In genomic region chr8:84208381-84209380, GRCm38 (mm10) we compare ENCODE assay signal across 8 mouse cellular contexts. TPM values are rescaled to one million over a fixed set of nuclear protein-coding genes. Genes with fewer than 3 reads are reported as not detected.
DNase-seq lines count a peak whose midpoint lies in the region; ATAC-seq and TF ChIP-seq lines count a peak whose summit lies in the region.

No protein-coding gene starts in this region.

- H3K27ac ChIP-seq in heart, embryonic 11.5 days (ENCODE audit: low read depth, low read length), result peak overlapping the region; percentile 71
- peak overlapping the region; percentile 94 for H3K27ac ChIP-seq in bone marrow, adult 2 months (ENCODE audit: control insufficient read depth, insufficient read depth, low read depth, low read length, poor library complexity)
- H3K27ac ChIP-seq in hindbrain, embryonic 16.5 days (ENCODE audit: low read depth, low read length), result peak overlapping the region; percentile 10
- H3K27ac ChIP-seq in midbrain, embryonic 12.5 days (replicated peaks), result 0 out of 2 replicates have a peak overlapping the region, but pooled peaks have one; percentile 16

- no peaks in the 10 kb centered on the region for H3K9me3 ChIP-seq in heart, embryonic 11.5 days (replicated peaks; ENCODE audit: control insufficient read depth, low read length)
- no peaks in the 10 kb centered on the region for H3K9me3 ChIP-seq in hindbrain, embryonic 16.5 days (ENCODE audit: control insufficient read depth, low read length)
- no peaks in the 10 kb centered on the region for H3K9me3 ChIP-seq in midbrain, embryonic 12.5 days

- no peak for ATAC-seq in heart, embryonic 11.5 days (replicated peaks; ENCODE audit: insufficient number of reproducible peaks, low FRiP score, low TSS enrichment)
- peak; percentile 48; the same call in 1 of the 2 replicates for ATAC-seq in hindbrain, embryonic 16.5 days
- ATAC-seq in midbrain, embryonic 12.5 days (ENCODE audit: low FRiP score, low read depth), result no peak
- no peak for ATAC-seq in erythroblast, adult 5-6 weeks (replicated peaks; ENCODE audit: low FRiP score, poor library complexity, severe bottlenecking)

- H3K9ac ChIP-seq in heart, embryonic 11.5 days (ENCODE audit: low read depth, low read length), result 0 out of 2 replicates have a peak overlapping the region, but pooled peaks have one; percentile 28
- peak overlapping the region; percentile 19; the same call in 1 of the 2 replicates for H3K9ac ChIP-seq in hindbrain, embryonic 16.5 days (ENCODE audit: low read depth, low read length)
- H3K9ac ChIP-seq in midbrain, embryonic 12.5 days (replicated peaks), result peak overlapping the region; percentile 37; the same call in 1 of the 2 replicates

- intact Hi-C loops in heart, postnatal 25 days (cut with DNase I), result loop anchor here (1.0 kb wide), 1 partner anchor 21 kb away; no protein-coding TSS in a partner anchor

- WGBS in heart, embryonic 11.5 days (ENCODE audit: insufficient replicate concordance), result 69% methylated on average over 17 of the region's 17 CpGs
- WGBS in bone marrow, adult 2 months, result 14% methylated on average over 17 of the region's 17 CpGs
- WGBS in hindbrain, embryonic 16.5 days, result 40% methylated on average over 17 of the region's 17 CpGs
- WGBS in midbrain, embryonic 12.5 days, result 37% methylated on average over 17 of the region's 17 CpGs

- H3K36me3 ChIP-seq in heart, embryonic 11.5 days (ENCODE audit: control insufficient read depth, insufficient read depth, low read length), result peaks cover 29% of the 10 kb centered on the region
- peaks cover 14% of the 10 kb centered on the region for H3K36me3 ChIP-seq in hindbrain, embryonic 16.5 days (ENCODE audit: control insufficient read depth, insufficient read depth, low read length)
- H3K36me3 ChIP-seq in midbrain, embryonic 12.5 days, result peaks cover 35% of the 10 kb centered on the region

- no peak for TF ChIP-seq POLR2A in bone marrow, adult 2 months (IDR thresholded peaks at IDR 0.05; ENCODE audit: borderline replicate concordance, control insufficient read depth, low read depth, low read length)

- DNase-seq in heart, postnatal 25 days (ENCODE audit: low spot score), result no peak
- no peak for DNase-seq in frontal cortex, postnatal 10 days (ENCODE audit: low spot score in 2 of 2)
- no peak for DNase-seq in spleen, postnatal 36 days (ENCODE audit: low spot score in 2 of 2)

- H3K4me1 ChIP-seq in heart, embryonic 11.5 days (ENCODE audit: control insufficient read depth, insufficient read depth, low read length), result peaks cover 20% of the 10 kb centered on the region
- peaks cover 6% of the 10 kb centered on the region; the same call in 1 of the 2 replicates for H3K4me1 ChIP-seq in bone marrow, adult 2 months (ENCODE audit: control insufficient read depth, insufficient read depth, low read length)
- H3K4me1 ChIP-seq in hindbrain, embryonic 16.5 days (ENCODE audit: control insufficient read depth, insufficient read depth, low read depth, low read length), result peaks cover 21% of the 10 kb centered on the region
- H3K4me1 ChIP-seq in midbrain, embryonic 12.5 days, result peaks cover 29% of the 10 kb centered on the region

- no peak for TF ChIP-seq CTCF in bone marrow, adult 2 months (IDR thresholded peaks at IDR 0.05; ENCODE audit: control insufficient read depth, insufficient read depth, low read length)

- no peak overlapping the region for H3K4me3 ChIP-seq in heart, embryonic 11.5 days (ENCODE audit: low read depth, low read length)
- no peak overlapping the region for H3K4me3 ChIP-seq in bone marrow, adult 2 months (replicated peaks; ENCODE audit: control insufficient read depth, low read depth, low read length)
- H3K4me3 ChIP-seq in hindbrain, embryonic 16.5 days (ENCODE audit: low read length), result no peak overlapping the region
- no peak overlapping the region for H3K4me3 ChIP-seq in midbrain, embryonic 12.5 days

- no peaks in the 10 kb centered on the region for H3K27me3 ChIP-seq in heart, embryonic 11.5 days (ENCODE audit: control insufficient read depth, insufficient read depth, low read length)
- H3K27me3 ChIP-seq in hindbrain, embryonic 16.5 days (replicated peaks; ENCODE audit: control insufficient read depth, insufficient read depth, low read length), result no peaks in the 10 kb centered on the region
- H3K27me3 ChIP-seq in midbrain, embryonic 12.5 days, result no peaks in the 10 kb centered on the region

- H3K4me2 ChIP-seq in heart, embryonic 11.5 days, result no peak overlapping the region
- no peak overlapping the region for H3K4me2 ChIP-seq in hindbrain, embryonic 16.5 days (ENCODE audit: low read length)
- no peak overlapping the region for H3K4me2 ChIP-seq in midbrain, embryonic 12.5 days (replicated peaks)

RNA-seq across cellular contexts. Expression of gene Nanos3, which starts 23.7 kb away (rescaled TPM):
- polyA plus RNA-seq in heart, embryonic 11.5 days (2014; fragmentation: Nextera tagmentation; extraction: Ambion mirVana), result 1.4 and 2.8 TPM in 2 replicates
- 1 to 10 TPM in 1 of 2 experiments, under 1 TPM in 1; 0.73 to 1.4 TPM for total RNA-seq in heart, postnatal 25 days (2021)
- 3.0 TPM in 1 of 2 replicates, not detected in the other for polyA plus RNA-seq in bone marrow, adult 2 months (2011; ENCODE audit: insufficient read depth, insufficient read length, low replicate concordance, missing spikeins)
- 6.2 and 6.8 TPM in 2 replicates for polyA plus RNA-seq in hindbrain, embryonic 16.5 days (2015; fragmentation: Nextera tagmentation; extraction: Ambion mirVana)
- 4.5 and 8.3 TPM in 2 replicates for polyA plus RNA-seq in midbrain, embryonic 12.5 days (2016; fragmentation: Nextera tagmentation; extraction: Ambion mirVana)
- not detected in 2 replicates for total RNA-seq in erythroblast, adult 5-6 weeks (2015; ENCODE audit: low replicate concordance)
- total RNA-seq in erythroblast, adult 5-6 weeks (2017; ENCODE audit: low replicate concordance), result not detected in 2 replicates

RNA-seq across cellular contexts. Expression of gene Zswim4, which starts 28.2 kb away (rescaled TPM):
- 6.3 and 7.8 TPM in 2 replicates for polyA plus RNA-seq in heart, embryonic 11.5 days (2014; fragmentation: Nextera tagmentation; extraction: Ambion mirVana)
- 1 to 10 TPM; 8.2 to 8.8 TPM for total RNA-seq in heart, postnatal 25 days (2021)
- polyA plus RNA-seq in bone marrow, adult 2 months (2011; ENCODE audit: insufficient read depth, insufficient read length, low replicate concordance, missing spikeins), result 2.0 and 4.0 TPM in 2 replicates
- 16.2 and 22.2 TPM in 2 replicates for polyA plus RNA-seq in hindbrain, embryonic 16.5 days (2015; fragmentation: Nextera tagmentation; extraction: Ambion mirVana)
- 55.3 and 55.7 TPM in 2 replicates for polyA plus RNA-seq in midbrain, embryonic 12.5 days (2016; fragmentation: Nextera tagmentation; extraction: Ambion mirVana)
- 3.1 and 3.5 TPM in 2 replicates for total RNA-seq in erythroblast, adult 5-6 weeks (2015; ENCODE audit: low replicate concordance)
- 6.3 and 7.4 TPM in 2 replicates for total RNA-seq in erythroblast, adult 5-6 weeks (2017; ENCODE audit: low replicate concordance)

RNA-seq across cellular contexts. Expression of gene D8Ertd738e, which starts 40.8 kb away (rescaled TPM):
- 321 and 330 TPM in 2 replicates for polyA plus RNA-seq in heart, embryonic 11.5 days (2014; fragmentation: Nextera tagmentation; extraction: Ambion mirVana)
- 100 to 1,000 TPM; 227 to 240 TPM for total RNA-seq in heart, postnatal 25 days (2021)
- 101 and 196 TPM in 2 replicates for polyA plus RNA-seq in bone marrow, adult 2 months (2011; ENCODE audit: insufficient read depth, insufficient read length, low replicate concordance, missing spikeins)
- 249 and 266 TPM in 2 replicates for polyA plus RNA-seq in hindbrain, embryonic 16.5 days (2015; fragmentation: Nextera tagmentation; extraction: Ambion mirVana)
- polyA plus RNA-seq in midbrain, embryonic 12.5 days (2016; fragmentation: Nextera tagmentation; extraction: Ambion mirVana), result 268 TPM in 2 replicates
- total RNA-seq in erythroblast, adult 5-6 weeks (2015; ENCODE audit: low replicate concordance), result 53.7 and 79.2 TPM in 2 replicates
- 25.5 and 34.4 TPM in 2 replicates for total RNA-seq in erythroblast, adult 5-6 weeks (2017; ENCODE audit: low replicate concordance)

RNA-seq across cellular contexts. Expression of gene Mri1, which starts 48.4 kb away (rescaled TPM):
- 45.3 and 50.7 TPM in 2 replicates for polyA plus RNA-seq in heart, embryonic 11.5 days (2014; fragmentation: Nextera tagmentation; extraction: Ambion mirVana)
- total RNA-seq in heart, postnatal 25 days (2021), result 10 to 100 TPM; 10.2 to 10.3 TPM
- 11.1 and 26.0 TPM in 2 replicates for polyA plus RNA-seq in bone marrow, adult 2 months (2011; ENCODE audit: insufficient read depth, insufficient read length, low replicate concordance, missing spikeins)
- 46.4 and 47.9 TPM in 2 replicates for polyA plus RNA-seq in hindbrain, embryonic 16.5 days (2015; fragmentation: Nextera tagmentation; extraction: Ambion mirVana)
- 61.0 and 63.6 TPM in 2 replicates for polyA plus RNA-seq in midbrain, embryonic 12.5 days (2016; fragmentation: Nextera tagmentation; extraction: Ambion mirVana)
- 2.3 and 2.5 TPM in 2 replicates for total RNA-seq in erythroblast, adult 5-6 weeks (2015; ENCODE audit: low replicate concordance)
- total RNA-seq in erythroblast, adult 5-6 weeks (2017; ENCODE audit: low replicate concordance), result 1.8 and 4.7 TPM in 2 replicates

Comparison
In these comparisons a context has a peak if more than half of its experiments do, and no peak if none do; other contexts are left out.
1. H3K27ac ChIP-seq: peak in every context shown above with its lines; median percentile 94 in bone marrow, adult 2 months; 71 in heart, embryonic 11.5 days; 16 in midbrain, embryonic 12.5 days; 10 in hindbrain, embryonic 16.5 days.